Mouse (Mus musculus) midbrain, embryonic 10.5 days (tissue): ENCODE results near the gene Pstpip1. TPM values are rescaled to one million over a fixed set of nuclear protein-coding genes. Genes with fewer than 3 reads are reported as not detected.

Experiments used
- DNase-seq: peaks from one replicate; pipeline ENCODE4 v3.0.0-alpha.2; 2017; ENCODE audit warnings: low spot score
- H3K27ac ChIP-seq: fragments of 300-500 bp; sonication (generic); replicated peaks from 2 replicates; pipeline ENCODE4 v1.5.1; 2016; ENCODE audit warnings: mild to moderate bottlenecking
- H3K27me3 ChIP-seq: fragments of 300-500 bp; sonication (generic); 2 replicates; pipeline ENCODE4 v1.6.1; 2016; ENCODE audit warnings: low read depth, mild to moderate bottlenecking; ENCODE audit not compliant: poor library complexity, severe bottlenecking
- H3K36me3 ChIP-seq: fragments of 300-500 bp; sonication (generic); 2 replicates; pipeline ENCODE4 v1.6.1; 2016; ENCODE audit warnings: mild to moderate bottlenecking, moderate library complexity
- H3K4me1 ChIP-seq: fragments of 300-500 bp; sonication (generic); 2 replicates; pipeline ENCODE4 v1.6.1; 2016
- H3K4me3 ChIP-seq: fragments of 300-500 bp; sonication (generic); 2 replicates; pipeline ENCODE4 v1.5.1; 2016; ENCODE audit warnings: mild to moderate bottlenecking, moderate library complexity
- H3K9me3 ChIP-seq: fragments of 300-500 bp; sonication (generic); replicated peaks from 2 replicates; pipeline ENCODE4 v1.6.1; 2016; ENCODE audit warnings: mild to moderate bottlenecking
- WGBS: fragments of 180-500 bp; shearing (Covaris S2); methylation state at CpG from one replicate; pipeline ENCODE4 v1.1.7; 2016; 5-methylcytosine and 5-hydroxymethylcytosine counted together
- polyA plus RNA-seq: library from polyadenylated mRNA; unstranded; fragments of >200 nt; fragmentation: Nextera tagmentation; extraction: Ambion mirVana; gene quantifications from 2 replicates; pipeline ENCODE4 v1.2.1, GENCODE M21; 2016

Pstpip1 gene
- polyA plus RNA-seq, 1 experiment from 2014 or later = 0.52 TPM

GRCm38 (mm10) chr9:56165377-56165776 is 75.6 kb downstream of the Pstpip1 start, which contains the start of gene Tspan3:
Gene Tspan3 (minus strand): TSS chr9:56165477.
- Histone ChIP-seq H3K4me3 (no peak within 1 kb of the TSS), H3K27me3 (no peaks in the 10 kb centered on the region), H3K36me3 (no peaks in the 10 kb centered on the region), H3K27ac (0 out of 2 replicates have a peak within 1 kb of the TSS, but pooled peaks have one; percentile 42), H3K4me1 (peaks cover 47% of the 10 kb centered on the region), H3K9me3 (no peaks in the 10 kb centered on the region)
- 95% methylated on average over 6 of the region's 6 CpGs for WGBS
- DNase-seq = no peak

GRCm38 (mm10) chr9:56166161-56166560 is 76.4 kb downstream of the Pstpip1 start:
- Histone ChIP-seq H3K4me3 (no peak overlapping the region), H3K36me3 (no peaks in the 10 kb centered on the region), H3K4me1 (peaks cover 44% of the 10 kb centered on the region), H3K9me3 (no peaks in the 10 kb centered on the region), H3K27ac (0 out of 2 replicates have a peak overlapping the region, but pooled peaks have one; percentile 42), H3K27me3 (no peaks in the 10 kb centered on the region)
- DNase-seq = no peak
- 79% methylated on average over 5 of the region's 5 CpGs for WGBS

- H3K4me3 ChIP-seq = 0 out of 2 replicates have a peak overlapping the region, but pooled peaks have one; percentile 5
- WGBS = 25% methylated on average over 6 of the region's 6 CpGs
- no peaks in the 10 kb centered on the region for H3K36me3 ChIP-seq
- no peaks in the 10 kb centered on the region for H3K27me3 ChIP-seq
- no peak for DNase-seq
- no peaks in the 10 kb centered on the region for H3K9me3 ChIP-seq
- peak overlapping the region; percentile 2 for H3K27ac ChIP-seq
- H3K4me1 ChIP-seq = peaks cover 35% of the 10 kb centered on the region
These were observed 77.9 kb downstream of the Pstpip1 start for GRCm38 (mm10) chr9:56167690-56168089.

GRCm38 (mm10) chr9:56175316-56175715 is 85.6 kb downstream of the Pstpip1 start:
- Histone ChIP-seq H3K27ac (no peak overlapping the region), H3K9me3 (no peaks in the 10 kb centered on the region), H3K4me1 (peaks cover 6% of the 10 kb centered on the region), H3K36me3 (no peaks in the 10 kb centered on the region), H3K4me3 (no peak overlapping the region), H3K27me3 (no peaks in the 10 kb centered on the region)
- DNase-seq = no peak
- 85% methylated on average over 3 of the region's 3 CpGs for WGBS

DNA sequence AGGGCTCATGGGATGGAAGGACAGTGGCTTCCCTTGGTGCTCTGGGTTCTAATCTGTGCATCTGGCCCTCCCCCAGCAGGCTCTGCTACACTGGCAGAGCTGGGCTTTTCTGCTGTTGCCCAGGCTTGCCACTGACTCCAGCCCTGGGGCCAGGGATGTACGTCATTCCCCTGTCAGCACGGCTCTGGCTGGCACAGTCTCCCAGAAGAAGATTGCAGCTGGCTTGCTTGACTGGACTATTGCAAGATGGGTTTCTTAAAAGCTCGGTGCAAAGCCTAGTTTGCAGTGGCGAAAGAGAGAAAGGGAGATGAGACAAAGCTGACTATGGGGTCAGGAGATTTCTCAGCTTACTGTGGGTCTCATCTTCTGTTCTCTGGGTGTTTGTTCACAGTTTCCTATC is 87.6 kb downstream of the Pstpip1 start:
- whole genome bisulfite sequencing = 89% methylated on average over 4 of the region's 4 CpGs
- Histone ChIP-seq H3K4me1 (peaks cover 7% of the 10 kb centered on the region), H3K36me3 (no peaks in the 10 kb centered on the region), H3K9me3 (no peaks in the 10 kb centered on the region), H3K27me3 (no peaks in the 10 kb centered on the region), H3K4me3 (no peak overlapping the region), H3K27ac (no peak overlapping the region)
- DNase-seq = no peak

Other genes starting within 250 kb of the Pstpip1 start
- 6.3 and 9.2 TPM in 2 replicates for gene Scaper, start 151.8 kb upstream of the Pstpip1 start, polyA plus RNA-seq
- gene 4930563M21Rik, start 79.4 kb upstream of the Pstpip1 start, polyA plus RNA-seq = not detected in 2 replicates
- gene Rcn2, start 48.1 kb upstream of the Pstpip1 start, polyA plus RNA-seq = 313 and 357 TPM in 2 replicates
- gene Tspan3, start 75.5 kb downstream of the Pstpip1 start, polyA plus RNA-seq = 570 and 611 TPM in 2 replicates